Mouse (Mus musculus): ENCODE data around the gene 1110008P14Rik. TPM values are rescaled to one million over a fixed set of nuclear protein-coding genes. Genes with fewer than 3 reads are reported as not detected.
A peak's percentile ranks its signal among the peaks of the same experiment; 100 is the strongest.

The 1110008P14Rik gene
- 50.1 and 51.3 TPM in 2 replicates for polyA plus RNA-seq (2014; fragmentation: Nextera tagmentation; extraction: Ambion mirVana)

GRCm38 (mm10) chr2:32381775-32382223 lies at the start of gene 1110008P14Rik:
1110008P14Rik (minus strand) TSS chr2:32381938.
- under 1% methylated on average over 47 of the region's 47 CpGs for WGBS (ENCODE audit: insufficient replicate concordance)
- peaks cover 17% of the 10 kb centered on the region for H3K36me3 ChIP-seq (ENCODE audit: control insufficient read depth, insufficient read depth, low read length)
- H3K4me3 ChIP-seq (ENCODE audit: low read depth, low read length), result peak within 1 kb of the TSS; percentile 65
- H3K9ac ChIP-seq (ENCODE audit: low read depth, low read length), result peak within 1 kb of the TSS; percentile 39
- peak within 1 kb of the TSS; percentile 88 for H3K4me2 ChIP-seq
- H3K27me3 ChIP-seq (ENCODE audit: control insufficient read depth, insufficient read depth, low read length), result peaks cover 17% of the 10 kb centered on the region
- 0 out of 2 replicates have a peak, but pooled peaks cover 5% of the 10 kb centered on the region for H3K4me1 ChIP-seq (ENCODE audit: control insufficient read depth, insufficient read depth, low read length)
- H3K27ac ChIP-seq (ENCODE audit: low read depth, low read length), result 0 out of 2 replicates have a peak within 1 kb of the TSS, but pooled peaks have one; percentile 37
- peak; percentile 91 for ATAC-seq (replicated peaks; ENCODE audit: insufficient number of reproducible peaks, low FRiP score, low TSS enrichment)
- no peaks in the 10 kb centered on the region for H3K9me3 ChIP-seq (replicated peaks; ENCODE audit: control insufficient read depth, low read length)

- 10% methylated on average over 18 of the region's 18 CpGs for WGBS (ENCODE audit: insufficient replicate concordance)
- peak; percentile 83 for ATAC-seq (replicated peaks; ENCODE audit: insufficient number of reproducible peaks, low FRiP score, low TSS enrichment)
- Histone ChIP-seq H3K9ac (ENCODE audit: low read depth, low read length) (peak overlapping the region; percentile 69), H3K4me2 (peak overlapping the region; percentile 68), H3K36me3 (ENCODE audit: control insufficient read depth, insufficient read depth, low read length) (no peaks in the 10 kb centered on the region), H3K4me3 (ENCODE audit: low read depth, low read length) (peak overlapping the region; percentile 39), H3K27me3 (ENCODE audit: control insufficient read depth, insufficient read depth, low read length) (no peaks in the 10 kb centered on the region), H3K4me1 (ENCODE audit: control insufficient read depth, insufficient read depth, low read length) (peaks cover 26% of the 10 kb centered on the region), H3K9me3 (replicated peaks; ENCODE audit: control insufficient read depth, low read length) (no peaks in the 10 kb centered on the region), H3K27ac (ENCODE audit: low read depth, low read length) (peak overlapping the region; percentile 50)
These were observed 49.3 kb upstream of the 1110008P14Rik start for GRCm38 (mm10) chr2:32430701-32431676.

GRCm38 (mm10) chr2:32429215-32429891 lies 47.6 kb upstream of the 1110008P14Rik start:
- no peak overlapping the region for H3K4me3 ChIP-seq (ENCODE audit: low read depth, low read length)
- peaks cover 33% of the 10 kb centered on the region for H3K4me1 ChIP-seq (ENCODE audit: control insufficient read depth, insufficient read depth, low read length)
- H3K27me3 ChIP-seq (ENCODE audit: control insufficient read depth, insufficient read depth, low read length), result no peaks in the 10 kb centered on the region
- no peak overlapping the region for H3K9ac ChIP-seq (ENCODE audit: low read depth, low read length)
- H3K36me3 ChIP-seq (ENCODE audit: control insufficient read depth, insufficient read depth, low read length), result no peaks in the 10 kb centered on the region
- 71% methylated on average over 4 of the region's 4 CpGs for WGBS (ENCODE audit: insufficient replicate concordance)
- peak overlapping the region; percentile 22; the same call in 1 of the 2 replicates for H3K27ac ChIP-seq (ENCODE audit: low read depth, low read length)
- ATAC-seq (replicated peaks; ENCODE audit: insufficient number of reproducible peaks, low FRiP score, low TSS enrichment), result no peak
- H3K9me3 ChIP-seq (replicated peaks; ENCODE audit: control insufficient read depth, low read length), result no peaks in the 10 kb centered on the region
- H3K4me2 ChIP-seq, result no peak overlapping the region

- Histone ChIP-seq H3K27ac (ENCODE audit: low read depth, low read length) (no peak overlapping the region; the same call in 1 of the 2 replicates), H3K4me2 (no peak overlapping the region), H3K4me1 (ENCODE audit: control insufficient read depth, insufficient read depth, low read length) (peaks cover 41% of the 10 kb centered on the region), H3K4me3 (ENCODE audit: low read depth, low read length) (no peak overlapping the region), H3K27me3 (ENCODE audit: control insufficient read depth, insufficient read depth, low read length) (no peaks in the 10 kb centered on the region), H3K36me3 (ENCODE audit: control insufficient read depth, insufficient read depth, low read length) (no peaks in the 10 kb centered on the region), H3K9ac (ENCODE audit: low read depth, low read length) (no peak overlapping the region), H3K9me3 (replicated peaks; ENCODE audit: control insufficient read depth, low read length) (no peaks in the 10 kb centered on the region)
- 67% methylated on average over 8 of the region's 8 CpGs for WGBS (ENCODE audit: insufficient replicate concordance)
- ATAC-seq (replicated peaks; ENCODE audit: insufficient number of reproducible peaks, low FRiP score, low TSS enrichment), result no peak
These were observed 46.6 kb upstream of the 1110008P14Rik start for GRCm38 (mm10) chr2:32428262-32428722.

GRCm38 (mm10) chr2:32427720-32428119 lies 46.0 kb upstream of the 1110008P14Rik start:
- no peaks in the 10 kb centered on the region for H3K9me3 ChIP-seq (replicated peaks; ENCODE audit: control insufficient read depth, low read length)
- no peak overlapping the region for H3K27ac ChIP-seq (ENCODE audit: low read depth, low read length)
- WGBS (ENCODE audit: insufficient replicate concordance), result 84% methylated on average over 5 of the region's 5 CpGs
- no peaks in the 10 kb centered on the region for H3K36me3 ChIP-seq (ENCODE audit: control insufficient read depth, insufficient read depth, low read length)
- H3K4me3 ChIP-seq (ENCODE audit: low read depth, low read length), result no peak overlapping the region
- H3K27me3 ChIP-seq (ENCODE audit: control insufficient read depth, insufficient read depth, low read length), result no peaks in the 10 kb centered on the region
- H3K4me2 ChIP-seq, result no peak overlapping the region
- no peak overlapping the region for H3K9ac ChIP-seq (ENCODE audit: low read depth, low read length)
- no peak for ATAC-seq (replicated peaks; ENCODE audit: insufficient number of reproducible peaks, low FRiP score, low TSS enrichment)
- H3K4me1 ChIP-seq (ENCODE audit: control insufficient read depth, insufficient read depth, low read length), result peaks cover 46% of the 10 kb centered on the region

GRCm38 (mm10) chr2:32426141-32426540 lies 44.4 kb upstream of the 1110008P14Rik start:
- Histone ChIP-seq H3K4me1 (ENCODE audit: control insufficient read depth, insufficient read depth, low read length) (peaks cover 47% of the 10 kb centered on the region), H3K27me3 (ENCODE audit: control insufficient read depth, insufficient read depth, low read length) (no peaks in the 10 kb centered on the region), H3K27ac (ENCODE audit: low read depth, low read length) (no peak overlapping the region), H3K4me3 (ENCODE audit: low read depth, low read length) (no peak overlapping the region), H3K9me3 (replicated peaks; ENCODE audit: control insufficient read depth, low read length) (no peaks in the 10 kb centered on the region), H3K4me2 (no peak overlapping the region), H3K36me3 (ENCODE audit: control insufficient read depth, insufficient read depth, low read length) (peaks cover under 1% of the 10 kb centered on the region), H3K9ac (ENCODE audit: low read depth, low read length) (no peak overlapping the region)
- 80% methylated on average over 1 of the region's 1 CpGs for WGBS (ENCODE audit: insufficient replicate concordance)
- ATAC-seq (replicated peaks; ENCODE audit: insufficient number of reproducible peaks, low FRiP score, low TSS enrichment), result no peak

GRCm38 (mm10) chr2:32425568-32425967 lies 43.8 kb upstream of the 1110008P14Rik start:
- Histone ChIP-seq H3K27ac (ENCODE audit: low read depth, low read length) (no peak overlapping the region), H3K27me3 (ENCODE audit: control insufficient read depth, insufficient read depth, low read length) (no peaks in the 10 kb centered on the region), H3K4me3 (ENCODE audit: low read depth, low read length) (no peak overlapping the region), H3K4me2 (no peak overlapping the region), H3K9ac (ENCODE audit: low read depth, low read length) (no peak overlapping the region), H3K4me1 (ENCODE audit: control insufficient read depth, insufficient read depth, low read length) (peaks cover 45% of the 10 kb centered on the region), H3K36me3 (ENCODE audit: control insufficient read depth, insufficient read depth, low read length) (peaks cover 6% of the 10 kb centered on the region), H3K9me3 (replicated peaks; ENCODE audit: control insufficient read depth, low read length) (no peaks in the 10 kb centered on the region)
- no peak for ATAC-seq (replicated peaks; ENCODE audit: insufficient number of reproducible peaks, low FRiP score, low TSS enrichment)
- 56% methylated on average over 5 of the region's 5 CpGs for WGBS (ENCODE audit: insufficient replicate concordance)

- H3K27ac ChIP-seq (ENCODE audit: low read depth, low read length), result peak overlapping the region; percentile 89
- ATAC-seq (replicated peaks; ENCODE audit: insufficient number of reproducible peaks, low FRiP score, low TSS enrichment), result no peak
- 42% methylated on average over 3 of the region's 3 CpGs for WGBS (ENCODE audit: insufficient replicate concordance)
- no peaks in the 10 kb centered on the region for H3K27me3 ChIP-seq (ENCODE audit: control insufficient read depth, insufficient read depth, low read length)
- H3K36me3 ChIP-seq (ENCODE audit: control insufficient read depth, insufficient read depth, low read length), result peaks cover 10% of the 10 kb centered on the region
- H3K9me3 ChIP-seq (replicated peaks; ENCODE audit: control insufficient read depth, low read length), result no peaks in the 10 kb centered on the region
- peaks cover 41% of the 10 kb centered on the region for H3K4me1 ChIP-seq (ENCODE audit: control insufficient read depth, insufficient read depth, low read length)
- H3K4me2 ChIP-seq, result no peak overlapping the region
- H3K9ac ChIP-seq (ENCODE audit: low read depth, low read length), result 0 out of 2 replicates have a peak overlapping the region, but pooled peaks have one; percentile 36
- no peak overlapping the region for H3K4me3 ChIP-seq (ENCODE audit: low read depth, low read length)
These were observed 43.1 kb upstream of the 1110008P14Rik start for GRCm38 (mm10) chr2:32424796-32425195.

Measured in heart, embryonic 11.5 days (tissue).